In genomic region chr2:49825588-49825987, GRCm38 (mm10) we compare ENCODE assay signal across 26 mouse cellular contexts. TPM values are rescaled to one million over a fixed set of nuclear protein-coding genes. Genes with fewer than 3 reads are reported as not detected.
DNase-seq lines count a peak whose midpoint lies in the region; ATAC-seq lines count a peak whose summit lies in the region.
"Had no signal": no experiment of that assay in that cellular context is flagged by ENCODE, and none has a peak within 500 bp of the region (broad histone marks: within the 10 kb centered on the region; RNA-seq: fewer than 3 reads in every experiment).

No protein-coding gene starts in this region.

- H3K9ac ChIP-seq in limb, embryonic 11.5 days (ENCODE audit: low read length) = no peak overlapping the region
- H3K9ac ChIP-seq: embryonic facial prominence, embryonic 13.5 days; forebrain, embryonic 13.5 days; heart, embryonic 12.5 days; heart, embryonic 15.5 days; hindbrain, embryonic 14.5 days had no signal

- DNase-seq in embryo, embryonic 10.5 days (ENCODE audit: low spot score) = peak; percentile 9
- DNase-seq in embryo, embryonic 10 days (ENCODE audit: low spot score) = no peak
- peak; percentile 45 for DNase-seq in limb, embryonic 11.5 days (ENCODE audit: low spot score)
- DNase-seq in limb, embryonic 10.5 days (ENCODE audit: low spot score) = no peak
- peak; percentile 51 for DNase-seq in forelimb bud, embryonic 11.5 days (ENCODE audit: low read depth, low spot score)
- DNase-seq in cerebellum, postnatal 10 days = no peak
- DNase-seq: adrenal gland, adult 8-10 months; adrenal gland, postnatal 25 days; cerebellum, adult 18-20 months; cerebellum, adult 9-10 months; cerebellum, postnatal 25 days; gastrocnemius, adult 2 months; gastrocnemius, postnatal 14 days; heart, adult 18-20 months; heart, postnatal 10 days; heart, postnatal 36 days had no signal

- H3K27me3 ChIP-seq in limb, embryonic 11.5 days (ENCODE audit: control insufficient read depth, insufficient read depth, low read length) = no peaks in the 10 kb centered on the region
- H3K27me3 ChIP-seq in limb, embryonic 10.5 days (ENCODE audit: low read depth, poor library complexity, severe bottlenecking) = peaks cover 13% of the 10 kb centered on the region
- H3K27me3 ChIP-seq: embryonic facial prominence, embryonic 13.5 days; forebrain, embryonic 13.5 days; heart, embryonic 12.5 days; heart, embryonic 15.5 days had no signal

- no peaks in the 10 kb centered on the region for H3K36me3 ChIP-seq in limb, embryonic 11.5 days (ENCODE audit: control insufficient read depth, insufficient read depth, low read length)
- no peaks in the 10 kb centered on the region for H3K36me3 ChIP-seq in limb, embryonic 10.5 days
- H3K36me3 ChIP-seq: embryonic facial prominence, embryonic 13.5 days; forebrain, embryonic 10.5 days; heart, embryonic 12.5 days; heart, embryonic 15.5 days had no signal

- no peak overlapping the region for H3K27ac ChIP-seq in limb, embryonic 11.5 days (replicated peaks; ENCODE audit: low read depth, low read length)
- H3K27ac ChIP-seq in limb, embryonic 10.5 days = no peak overlapping the region
- H3K27ac ChIP-seq: embryonic facial prominence, embryonic 13.5 days; forebrain, embryonic 10.5 days; forebrain, embryonic 13.5 days; gastrocnemius, adult 2 months; heart, embryonic 15.5 days; hindbrain, embryonic 14.5 days; hindbrain, postnatal 0 days had no signal

- H3K4me3 ChIP-seq in limb, embryonic 11.5 days (ENCODE audit: low read depth, low read length) = no peak overlapping the region
- no peak overlapping the region for H3K4me3 ChIP-seq in limb, embryonic 10.5 days
- H3K4me3 ChIP-seq: embryonic facial prominence, embryonic 13.5 days; forebrain, embryonic 10.5 days; forebrain, embryonic 13.5 days; gastrocnemius, adult 2 months; heart, embryonic 12.5 days; heart, embryonic 15.5 days had no signal

- ATAC-seq in limb, embryonic 11.5 days (ENCODE audit: insufficient number of reproducible peaks, low FRiP score, low TSS enrichment, low read depth) = no peak
- ATAC-seq: activated CD4-positive, CD25-positive, alpha-beta regulatory T cell, adult 4 months; forebrain, embryonic 13.5 days; forebrain, embryonic 16.5 days; hindbrain, postnatal 0 days; intestine, postnatal 0 days had no signal

- 6% methylated on average over 1 of the region's 1 CpGs for WGBS in limb, embryonic 11.5 days
- WGBS in limb, embryonic 10.5 days = 8% methylated on average over 1 of the region's 1 CpGs

- H3K4me1 ChIP-seq in limb, embryonic 11.5 days (ENCODE audit: control insufficient read depth, insufficient read depth, low read length) = no peaks in the 10 kb centered on the region
- H3K4me1 ChIP-seq in limb, embryonic 10.5 days = peaks cover 22% of the 10 kb centered on the region
- H3K4me1 ChIP-seq: forebrain, embryonic 13.5 days; heart, embryonic 12.5 days; heart, embryonic 15.5 days had no signal

- H3K9me3 ChIP-seq in limb, embryonic 11.5 days (ENCODE audit: control insufficient read depth, low read length) = no peaks in the 10 kb centered on the region
- H3K9me3 ChIP-seq in limb, embryonic 10.5 days (replicated peaks) = no peaks in the 10 kb centered on the region
- H3K9me3 ChIP-seq: embryonic facial prominence, embryonic 13.5 days; forebrain, embryonic 10.5 days; forebrain, embryonic 13.5 days; heart, embryonic 12.5 days; heart, embryonic 15.5 days had no signal

- no peak overlapping the region for H3K4me2 ChIP-seq in limb, embryonic 11.5 days (ENCODE audit: low read depth, severe bottlenecking)
- H3K4me2 ChIP-seq: embryonic facial prominence, embryonic 13.5 days; forebrain, embryonic 13.5 days; heart, embryonic 12.5 days; heart, embryonic 15.5 days; hindbrain, embryonic 14.5 days had no signal

RNA-seq across cellular contexts. Expression of gene Lypd6b, which starts 38.1 kb away (rescaled TPM):
- 6.1 and 6.6 TPM in 2 replicates for polyA plus RNA-seq in limb, embryonic 11.5 days (2014; fragmentation: Nextera tagmentation; extraction: Ambion mirVana)
- polyA plus RNA-seq in limb, embryonic 10.5 days (2016; fragmentation: Nextera tagmentation; extraction: Ambion mirVana) = 3.8 and 3.9 TPM in 2 replicates

Comparison
In these comparisons a context has a peak if more than half of its experiments do, and no peak if none do; other contexts are left out.
1. DNase-seq: peak in embryo, embryonic 10.5 days (single experiment), limb, embryonic 11.5 days (single experiment) and forelimb bud, embryonic 11.5 days (single experiment); none in embryo, embryonic 10 days (single experiment), limb, embryonic 10.5 days (single experiment) and cerebellum, postnatal 10 days (0 of 2).